In the genomic region with DNA sequence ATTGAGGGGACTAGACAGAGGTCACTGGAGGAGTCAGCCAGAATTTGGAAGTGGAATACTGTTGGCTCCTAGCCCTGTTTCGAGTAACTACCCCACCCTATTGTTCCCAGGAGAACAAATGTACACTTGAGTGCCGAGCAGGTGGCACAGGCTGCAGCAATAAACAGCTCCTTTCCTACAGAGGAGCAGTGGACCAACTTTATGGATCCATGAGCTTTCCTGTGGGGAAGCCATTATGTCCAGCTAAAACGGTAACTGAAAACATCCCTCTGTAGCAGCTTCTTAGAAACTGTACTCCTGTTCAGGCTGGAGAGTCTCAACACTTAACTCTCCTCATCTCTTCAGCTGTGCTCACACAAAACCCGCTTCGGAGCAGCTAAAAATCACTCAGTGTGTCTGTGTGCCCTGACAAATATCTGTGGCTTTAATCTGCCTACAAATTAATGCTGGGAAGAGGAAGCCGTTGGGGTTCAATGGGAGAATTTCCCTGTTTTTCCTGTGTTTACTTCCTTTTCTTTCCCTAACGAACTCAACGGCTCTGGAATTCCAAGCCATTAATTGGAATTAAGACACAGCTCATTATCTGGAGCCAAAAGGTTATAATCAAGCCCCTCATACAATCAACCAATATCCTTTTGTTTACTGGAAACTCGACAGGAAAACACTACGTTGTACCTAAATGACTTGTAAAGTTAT, we compare ENCODE assay signal across 9 mouse cellular contexts.
DNase-seq lines count a peak whose midpoint lies in the region; ATAC-seq and TF ChIP-seq lines count a peak whose summit lies in the region.
"Had no signal": no experiment of that assay in that cellular context is flagged by ENCODE, and none has a peak within 500 bp of the region (broad histone marks: within the 10 kb centered on the region; RNA-seq: fewer than 3 reads in every experiment).

No protein-coding gene starts in this region.

- H3K4me2 ChIP-seq in hindbrain, embryonic 12.5 days (replicated peaks): no peak overlapping the region
- no peak overlapping the region for H3K4me2 ChIP-seq in hindbrain, embryonic 11.5 days (replicated peaks; ENCODE audit: low read depth, low read length)
- H3K4me2 ChIP-seq in forebrain, embryonic 13.5 days: peak overlapping the region; percentile 24; the same call in 1 of the 2 replicates
- H3K4me2 ChIP-seq in hindbrain, postnatal 0 days (ENCODE audit: low read depth, low read length): no peak overlapping the region

- H3K36me3 ChIP-seq in hindbrain, embryonic 12.5 days: no peaks in the 10 kb centered on the region
- H3K36me3 ChIP-seq in hindbrain, embryonic 11.5 days (ENCODE audit: control insufficient read depth, insufficient read depth, low read length): no peaks in the 10 kb centered on the region
- H3K36me3 ChIP-seq in forebrain, embryonic 13.5 days (ENCODE audit: poor library complexity, severe bottlenecking): no peaks in the 10 kb centered on the region
- no peaks in the 10 kb centered on the region for H3K36me3 ChIP-seq in hindbrain, postnatal 0 days (ENCODE audit: insufficient read depth, low read length)
- H3K36me3 ChIP-seq: G1E had no signal

- H3K27me3 ChIP-seq in hindbrain, embryonic 12.5 days: no peaks in the 10 kb centered on the region
- no peaks in the 10 kb centered on the region for H3K27me3 ChIP-seq in hindbrain, embryonic 11.5 days (ENCODE audit: control insufficient read depth, insufficient read depth, low read length)
- peaks cover 20% of the 10 kb centered on the region for H3K27me3 ChIP-seq in forebrain, embryonic 13.5 days
- no peaks in the 10 kb centered on the region for H3K27me3 ChIP-seq in hindbrain, postnatal 0 days (ENCODE audit: insufficient read depth, low read length)

- ATAC-seq in hindbrain, embryonic 12.5 days (ENCODE audit: low FRiP score): 0 out of 2 replicates have a peak, but pooled peaks have one; percentile 11
- no peak for ATAC-seq in hindbrain, embryonic 11.5 days (ENCODE audit: low FRiP score)
- ATAC-seq in forebrain, embryonic 13.5 days: peak; percentile 69
- ATAC-seq in hindbrain, postnatal 0 days: no peak

- 73% methylated on average over 10 of the region's 10 CpGs for WGBS in hindbrain, embryonic 12.5 days
- WGBS in hindbrain, embryonic 11.5 days: 76% methylated on average over 10 of the region's 10 CpGs
- 13% methylated on average over 10 of the region's 10 CpGs for WGBS in forebrain, embryonic 13.5 days
- 37% methylated on average over 10 of the region's 10 CpGs for WGBS in hindbrain, postnatal 0 days

- H3K4me1 ChIP-seq in hindbrain, embryonic 12.5 days: no peaks in the 10 kb centered on the region
- H3K4me1 ChIP-seq in hindbrain, embryonic 11.5 days (replicated peaks; ENCODE audit: control insufficient read depth, insufficient read depth, low read length): no peaks in the 10 kb centered on the region
- peaks cover 14% of the 10 kb centered on the region for H3K4me1 ChIP-seq in forebrain, embryonic 13.5 days
- peaks cover 5% of the 10 kb centered on the region; the same call in 1 of the 2 replicates for H3K4me1 ChIP-seq in hindbrain, postnatal 0 days (ENCODE audit: insufficient read depth, low read length)

- no peak for DNase-seq in hindbrain, embryonic 11.5 days (ENCODE audit: low spot score)
- DNase-seq in hindbrain, postnatal 0 days (ENCODE audit: low spot score): peak; percentile 8
- peak; percentile 13 to 22 for DNase-seq in lung, postnatal 4 days
- DNase-seq in spleen, postnatal 10 days (ENCODE audit: low spot score in 2 of 2): no peak
- no peak for DNase-seq in left cerebral cortex, adult 8-10 months (ENCODE audit: low spot score in 2 of 2)
- DNase-seq: thymus, postnatal 25 days had no signal

- no peak overlapping the region for H3K9ac ChIP-seq in hindbrain, embryonic 12.5 days
- no peak overlapping the region for H3K9ac ChIP-seq in hindbrain, embryonic 11.5 days (ENCODE audit: low read depth, low read length)
- no peak overlapping the region for H3K9ac ChIP-seq in forebrain, embryonic 13.5 days
- H3K9ac ChIP-seq in hindbrain, postnatal 0 days (replicated peaks; ENCODE audit: low read length): no peak overlapping the region

- no peak overlapping the region for H3K4me3 ChIP-seq in hindbrain, embryonic 12.5 days
- no peak overlapping the region for H3K4me3 ChIP-seq in hindbrain, embryonic 11.5 days (ENCODE audit: low read depth, low read length)
- no peak overlapping the region for H3K4me3 ChIP-seq in forebrain, embryonic 13.5 days
- H3K4me3 ChIP-seq in hindbrain, postnatal 0 days (ENCODE audit: low read length): no peak overlapping the region

- no peaks in the 10 kb centered on the region for H3K9me3 ChIP-seq in hindbrain, embryonic 12.5 days (replicated peaks)
- H3K9me3 ChIP-seq in hindbrain, embryonic 11.5 days (ENCODE audit: control insufficient read depth, low read length): no peaks in the 10 kb centered on the region
- H3K9me3 ChIP-seq in forebrain, embryonic 13.5 days (replicated peaks): no peaks in the 10 kb centered on the region
- no peaks in the 10 kb centered on the region for H3K9me3 ChIP-seq in hindbrain, postnatal 0 days (ENCODE audit: low read length)
- H3K9me3 ChIP-seq: G1E had no signal

- TF ChIP-seq CTCF in hindbrain, postnatal 0 days (IDR thresholded peaks at IDR 0.05; ENCODE audit: low read depth): no peak

- H3K27ac ChIP-seq in hindbrain, embryonic 12.5 days: no peak overlapping the region
- H3K27ac ChIP-seq in hindbrain, embryonic 11.5 days (ENCODE audit: low read depth, low read length): no peak overlapping the region
- H3K27ac ChIP-seq in forebrain, embryonic 13.5 days: 0 out of 2 replicates have a peak overlapping the region, but pooled peaks have one; percentile 10
- H3K27ac ChIP-seq in hindbrain, postnatal 0 days: no peak overlapping the region

Comparison
In these comparisons a context has a peak if more than half of its experiments do, and no peak if none do; other contexts are left out.
1. ATAC-seq: peak in hindbrain, embryonic 12.5 days (single experiment) and forebrain, embryonic 13.5 days (single experiment); none in hindbrain, embryonic 11.5 days (single experiment) and hindbrain, postnatal 0 days (single experiment).
2. DNase-seq: peak in hindbrain, postnatal 0 days (single experiment) and lung, postnatal 4 days (2 of 2); none in hindbrain, embryonic 11.5 days (single experiment), spleen, postnatal 10 days (0 of 2) and left cerebral cortex, adult 8-10 months (0 of 2).